Mouse (Mus musculus) cerebellum, adult 2 months (tissue): ENCODE measurements around the gene Fam171a2. TPM values are rescaled to one million over a fixed set of nuclear protein-coding genes. Genes with fewer than 3 reads are reported as not detected.
A peak's percentile ranks its signal among the peaks of the same experiment; 100 is the strongest.

Experiments
- DNase-seq, 2 experiments: peaks; one replicate each; pipeline ENCODE4 v3.0.0; 2021
- H3K27ac ChIP-seq: fragments of 200-500 bp; 2 replicates; pipeline ENCODE4 v1.5.1; 2012; ENCODE audit warnings: low read length, control low read depth, inconsistent platforms; ENCODE audit not compliant: insufficient read depth
- H3K27me3 ChIP-seq: fragments of 200-500 bp; 2 replicates; pipeline ENCODE4 v1.6.1; 2012; ENCODE audit warnings: inconsistent platforms, mild to moderate bottlenecking, low read length, moderate library complexity; ENCODE audit not compliant: control insufficient read depth, insufficient read depth
- H3K4me1 ChIP-seq: fragments of 200-500 bp; 2 replicates; pipeline ENCODE4 v1.6.1; 2011; ENCODE audit warnings: low read length; ENCODE audit not compliant: control insufficient read depth, insufficient read depth
- H3K4me3 ChIP-seq: fragments of 200-500 bp; replicated peaks from 2 replicates; pipeline ENCODE3; 2011; ENCODE audit warnings: mild to moderate bottlenecking, low read depth, low read length, control low read depth; ENCODE audit not compliant: insufficient read depth
- CTCF ChIP-seq: fragments of 200-500 bp; IDR thresholded peaks from 2 replicates; pipeline ENCODE4 v1.5.1; 2011; ENCODE audit warnings: low read depth, mild to moderate bottlenecking, control low read depth, low read length, moderate library complexity, borderline replicate concordance; ENCODE audit not compliant: insufficient read depth
- POLR2A ChIP-seq: fragments of 200-500 bp; IDR thresholded peaks from 2 replicates; pipeline ENCODE4 v1.6.1; 2011; ENCODE audit warnings: low read length, control low read depth, borderline replicate concordance; ENCODE audit not compliant: insufficient read depth
- WGBS: fragments of 180-500 bp; shearing (Covaris S2); methylation state at CpG from one replicate; pipeline ENCODE4 v1.1.7; 2018; 5-methylcytosine and 5-hydroxymethylcytosine counted together
- polyA plus RNA-seq: library from polyadenylated mRNA; depleted of rRNA; stranded (reverse); fragments of >200 nt; gene quantifications from 2 replicates; pipeline ENCODE4 v1.2.3, GENCODE M21; 2012

The Fam171a2 gene
- polyA plus RNA-seq, 1 experiment: 57.8 TPM

GRCm38 (mm10) chr11:102437120-102438061, 10.1 kb downstream of the Fam171a2 start:
- Histone ChIP-seq H3K27ac (peak overlapping the region; percentile 86), H3K27me3 (no peaks in the 10 kb centered on the region), H3K4me3 (peak overlapping the region; percentile 48), H3K4me1 (peaks cover 55% of the 10 kb centered on the region)
- TF ChIP-seq POLR2A (no peak), CTCF (peak; percentile 7; the same call in 1 of the 2 replicates)
- 20% methylated on average over 87 of the region's 87 CpGs for WGBS
- peak; percentile 58 to 69 for DNase-seq

GRCm38 (mm10) chr11:102436471-102436790, 11.1 kb downstream of the Fam171a2 start:
- no peak overlapping the region for H3K27ac ChIP-seq
- DNase-seq: no peak
- H3K4me1 ChIP-seq: peaks cover 59% of the 10 kb centered on the region
- no peaks in the 10 kb centered on the region for H3K27me3 ChIP-seq
- 77% methylated on average over 10 of the region's 10 CpGs for WGBS
- H3K4me3 ChIP-seq: no peak overlapping the region
- TF ChIP-seq CTCF (no peak), POLR2A (no peak)

GRCm38 (mm10) chr11:102435754-102436470, 11.6 kb downstream of the Fam171a2 start:
- TF ChIP-seq POLR2A (no peak), CTCF (no peak)
- no peak overlapping the region for H3K27ac ChIP-seq
- no peaks in the 10 kb centered on the region for H3K27me3 ChIP-seq
- H3K4me3 ChIP-seq: no peak overlapping the region
- DNase-seq: peak; percentile 48 to 57
- H3K4me1 ChIP-seq: peaks cover 63% of the 10 kb centered on the region
- 69% methylated on average over 18 of the region's 18 CpGs for WGBS

- TF ChIP-seq CTCF (no peak), POLR2A (no peak)
- Histone ChIP-seq H3K4me1 (peaks cover 62% of the 10 kb centered on the region), H3K27ac (no peak overlapping the region), H3K4me3 (no peak overlapping the region), H3K27me3 (no peaks in the 10 kb centered on the region)
- WGBS: 85% methylated on average over 11 of the region's 11 CpGs
- peak in 1 of 2 experiments; percentile 29 for DNase-seq
Measured at GRCm38 (mm10) chr11:102434816-102435705, 12.4 kb downstream of the Fam171a2 start.

GRCm38 (mm10) chr11:102434406-102434805, 13.1 kb downstream of the Fam171a2 start:
- no peaks in the 10 kb centered on the region for H3K27me3 ChIP-seq
- TF ChIP-seq POLR2A (no peak), CTCF (peak; percentile 86)
- WGBS: 3% methylated on average over 7 of the region's 7 CpGs
- H3K4me1 ChIP-seq: peaks cover 55% of the 10 kb centered on the region
- no peak overlapping the region for H3K27ac ChIP-seq
- no peak overlapping the region for H3K4me3 ChIP-seq
- peak; percentile 86 to 91 for DNase-seq

- no peak overlapping the region for H3K27ac ChIP-seq
- DNase-seq: no peak
- no peaks in the 10 kb centered on the region for H3K27me3 ChIP-seq
- peaks cover 50% of the 10 kb centered on the region for H3K4me1 ChIP-seq
- TF ChIP-seq CTCF (no peak), POLR2A (no peak)
- 57% methylated on average over 7 of the region's 7 CpGs for WGBS
- H3K4me3 ChIP-seq: no peak overlapping the region
Measured at GRCm38 (mm10) chr11:102433866-102434265, 13.6 kb downstream of the Fam171a2 start.

- Histone ChIP-seq H3K4me1 (peaks cover 41% of the 10 kb centered on the region), H3K27ac (peak overlapping the region; percentile 16), H3K4me3 (no peak overlapping the region), H3K27me3 (no peaks in the 10 kb centered on the region)
- DNase-seq: peak; percentile 78 to 87
- WGBS: 7% methylated on average over 6 of the region's 6 CpGs
- TF ChIP-seq CTCF: no peak
- TF ChIP-seq POLR2A: no peak
Measured at GRCm38 (mm10) chr11:102432896-102433295, 14.6 kb downstream of the Fam171a2 start.
